Mouse (Mus musculus) neural tube, embryonic 15.5 days (tissue): Measurements from ENCODE around the gene Apbb1. TPM values are rescaled to one million over a fixed set of nuclear protein-coding genes. Genes with fewer than 3 reads are reported as not detected.
A peak's percentile ranks its signal among the peaks of the same experiment; 100 is the strongest.

Source experiments
- ATAC-seq: fragments of 200-750 bp; cut with Nextera tagmentation; 2 replicates; pipeline ENCODE4 v1.8.0; 2017; ENCODE audit warnings: mild to moderate bottlenecking, moderate TSS enrichment, moderate library complexity; ENCODE audit not compliant: low FRiP score
- H3K27ac ChIP-seq: fragments of 300-500 bp; sonication (generic); replicated peaks from 2 replicates; pipeline ENCODE4 v1.5.1; 2015; ENCODE audit warnings: mild to moderate bottlenecking, inconsistent platforms
- H3K27me3 ChIP-seq: fragments of 300-500 bp; sonication (generic); replicated peaks from 2 replicates; pipeline ENCODE4 v1.6.1; 2015; ENCODE audit warnings: inconsistent platforms
- H3K36me3 ChIP-seq: fragments of 300-500 bp; sonication (generic); 2 replicates; pipeline ENCODE4 v1.6.1; 2015; ENCODE audit warnings: inconsistent platforms
- H3K4me1 ChIP-seq: fragments of 300-500 bp; sonication (generic); 2 replicates; pipeline ENCODE4 v1.6.1; 2015; ENCODE audit warnings: inconsistent platforms
- H3K4me2 ChIP-seq: fragments of 300-500 bp; sonication (generic); 2 replicates; pipeline ENCODE4 v1.6.1; 2015; ENCODE audit warnings: inconsistent platforms, mild to moderate bottlenecking, moderate library complexity
- H3K4me3 ChIP-seq: fragments of 300-500 bp; sonication (generic); replicated peaks from 2 replicates; pipeline ENCODE4 v1.5.1; 2015; ENCODE audit warnings: mild to moderate bottlenecking, inconsistent platforms
- H3K9ac ChIP-seq: fragments of 300-500 bp; sonication (generic); replicated peaks from 2 replicates; pipeline ENCODE4 v1.6.1; 2015; ENCODE audit warnings: mild to moderate bottlenecking, inconsistent platforms
- H3K9me3 ChIP-seq: fragments of 300-500 bp; sonication (generic); replicated peaks from 2 replicates; pipeline ENCODE4 v1.6.1; 2016; ENCODE audit warnings: inconsistent platforms
- WGBS: fragments of 180-500 bp; shearing (Covaris S2); methylation state at CpG from one replicate; pipeline ENCODE4 v1.1.7; 2015; ENCODE audit warnings: mixed read lengths; 5-methylcytosine and 5-hydroxymethylcytosine counted together
- polyA plus RNA-seq: library from polyadenylated mRNA; unstranded; fragments of >200 nt; fragmentation: Nextera tagmentation; extraction: Ambion mirVana; gene quantifications from 2 replicates; pipeline ENCODE4 v1.2.1, GENCODE M21; 2015

The Apbb1 gene
- polyA plus RNA-seq, 1 experiment from 2014 or later, result 299 TPM

DNA sequence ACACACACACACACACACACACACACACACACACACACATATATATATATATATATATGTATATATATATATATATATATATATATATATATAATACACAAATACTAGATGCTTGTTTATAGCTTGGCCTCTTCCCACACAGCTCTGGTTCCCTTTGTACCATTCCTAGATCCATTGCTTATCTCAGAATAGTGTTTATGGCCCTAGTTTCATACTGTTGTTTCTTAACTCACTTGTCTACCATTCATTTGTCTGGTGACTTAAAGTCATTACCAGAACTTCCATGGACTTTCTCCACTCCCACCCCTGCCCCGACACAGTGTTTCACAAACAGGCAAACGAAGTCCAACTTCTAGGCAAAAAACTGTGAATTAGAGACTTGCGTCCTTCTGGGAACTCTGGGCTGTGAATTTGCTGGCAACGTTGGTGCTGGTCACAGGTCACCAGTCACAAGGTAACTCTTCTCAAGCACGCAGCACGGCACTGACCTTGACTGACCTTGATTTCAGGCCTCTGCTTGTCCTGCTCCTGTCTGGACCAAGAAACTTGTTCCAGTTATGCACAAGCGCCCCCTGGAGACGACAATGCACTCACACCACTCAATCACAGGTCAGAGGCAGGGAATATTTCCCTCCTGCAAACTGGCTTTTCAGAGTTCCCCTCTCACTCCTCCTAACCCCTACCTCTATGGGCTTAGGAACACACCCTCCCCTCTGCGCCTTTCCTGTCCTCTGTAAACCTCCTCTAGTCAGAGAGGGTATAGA, 21.6 kb upstream of the Apbb1 start:
- ATAC-seq, result no peak
- no peak overlapping the region for H3K9ac ChIP-seq
- H3K4me3 ChIP-seq, result no peak overlapping the region
- 39% methylated on average over 9 of the region's 9 CpGs for WGBS
- no peaks in the 10 kb centered on the region for H3K9me3 ChIP-seq
- H3K27ac ChIP-seq, result no peak overlapping the region
- no peaks in the 10 kb centered on the region for H3K27me3 ChIP-seq
- no peaks in the 10 kb centered on the region for H3K4me1 ChIP-seq
- H3K36me3 ChIP-seq, result no peaks in the 10 kb centered on the region
- H3K4me2 ChIP-seq, result no peak overlapping the region

DNA sequence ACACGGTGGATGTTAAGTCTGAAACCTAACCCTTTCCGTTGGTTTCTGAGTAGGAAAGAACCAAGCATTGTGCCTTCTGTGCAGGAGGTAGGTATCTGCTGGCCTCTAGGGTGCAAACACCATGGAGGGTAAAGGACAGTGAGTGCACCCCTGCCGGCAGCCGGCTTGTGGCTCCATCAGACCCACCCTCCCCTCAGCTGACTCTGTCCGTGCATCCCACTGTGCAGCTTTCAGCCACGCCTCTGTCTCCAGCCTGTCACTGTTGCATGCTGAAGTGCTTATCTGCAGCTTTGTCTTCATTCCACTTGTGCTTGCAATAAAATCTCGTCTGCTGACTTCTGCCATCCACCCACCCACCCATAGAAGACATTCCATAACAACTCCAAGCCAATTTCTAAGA, 8.6 kb upstream of the Apbb1 start:
- WGBS, result 39% methylated on average over 7 of the region's 7 CpGs
- no peak for ATAC-seq
- Histone ChIP-seq H3K27ac (no peak overlapping the region), H3K9me3 (no peaks in the 10 kb centered on the region), H3K4me2 (no peak overlapping the region), H3K4me1 (no peaks in the 10 kb centered on the region), H3K4me3 (no peak overlapping the region), H3K27me3 (no peaks in the 10 kb centered on the region), H3K9ac (no peak overlapping the region), H3K36me3 (no peaks in the 10 kb centered on the region)

DNA sequence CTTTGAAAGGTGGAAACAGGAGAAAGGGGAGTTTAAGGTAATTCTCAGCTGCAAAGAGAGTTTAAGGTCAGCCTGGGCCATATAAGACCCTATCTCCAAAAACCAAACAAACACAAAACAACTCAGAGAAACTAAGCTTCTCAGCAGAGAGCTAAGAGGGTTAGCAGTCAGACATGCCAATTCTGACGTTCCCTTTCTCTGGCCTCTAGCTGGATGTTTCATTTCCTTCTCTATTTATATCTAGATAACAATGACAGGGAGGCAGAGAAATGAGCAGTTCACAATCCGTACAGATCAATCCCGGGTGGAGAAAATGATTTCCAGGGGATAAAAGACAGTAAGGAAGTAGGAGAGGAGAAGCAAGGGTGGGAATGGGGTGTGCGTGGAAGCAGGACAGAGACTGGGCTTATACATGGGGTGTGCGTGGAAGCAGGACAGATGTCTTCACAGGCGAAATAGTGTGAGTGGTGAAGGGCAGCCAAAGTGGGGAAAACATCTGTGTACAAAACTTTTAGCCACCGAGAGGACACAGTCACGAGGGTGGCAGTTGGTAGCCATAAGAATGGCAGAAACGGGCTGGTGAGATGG, 7.0 kb upstream of the Apbb1 start:
- Histone ChIP-seq H3K9me3 (no peaks in the 10 kb centered on the region), H3K4me2 (no peak overlapping the region), H3K4me1 (no peaks in the 10 kb centered on the region), H3K27ac (no peak overlapping the region), H3K36me3 (no peaks in the 10 kb centered on the region), H3K27me3 (no peaks in the 10 kb centered on the region), H3K4me3 (no peak overlapping the region), H3K9ac (no peak overlapping the region)
- WGBS, result 82% methylated on average over 9 of the region's 9 CpGs
- no peak for ATAC-seq

DNA sequence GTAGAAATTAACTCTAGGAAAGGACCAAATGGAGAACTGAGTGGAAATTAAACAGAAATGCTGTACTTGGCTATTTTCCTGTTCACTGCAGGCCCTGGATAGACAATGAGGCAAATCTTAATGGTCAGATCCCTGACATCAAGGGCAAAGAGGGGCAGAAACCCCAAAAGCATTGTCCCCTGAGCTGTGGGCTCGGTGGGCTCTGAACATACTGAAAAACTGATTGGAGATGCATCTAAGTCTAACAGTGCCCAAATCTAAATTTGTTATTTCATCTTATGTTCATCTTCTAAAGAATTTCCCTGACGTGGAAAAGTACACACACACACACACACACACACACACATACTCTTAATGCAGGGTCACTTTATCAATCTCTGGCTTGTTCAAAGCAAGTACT, 506 bp upstream of the Apbb1 start:
- WGBS, result 73% methylated on average over 2 of the region's 2 CpGs
- Histone ChIP-seq H3K27me3 (no peaks in the 10 kb centered on the region), H3K9ac (peak overlapping the region; percentile 80), H3K4me2 (peak overlapping the region; percentile 73), H3K36me3 (no peaks in the 10 kb centered on the region), H3K9me3 (no peaks in the 10 kb centered on the region), H3K27ac (peak overlapping the region; percentile 98), H3K4me3 (peak overlapping the region; percentile 83), H3K4me1 (peaks cover 36% of the 10 kb centered on the region)
- ATAC-seq, result no peak

DNA sequence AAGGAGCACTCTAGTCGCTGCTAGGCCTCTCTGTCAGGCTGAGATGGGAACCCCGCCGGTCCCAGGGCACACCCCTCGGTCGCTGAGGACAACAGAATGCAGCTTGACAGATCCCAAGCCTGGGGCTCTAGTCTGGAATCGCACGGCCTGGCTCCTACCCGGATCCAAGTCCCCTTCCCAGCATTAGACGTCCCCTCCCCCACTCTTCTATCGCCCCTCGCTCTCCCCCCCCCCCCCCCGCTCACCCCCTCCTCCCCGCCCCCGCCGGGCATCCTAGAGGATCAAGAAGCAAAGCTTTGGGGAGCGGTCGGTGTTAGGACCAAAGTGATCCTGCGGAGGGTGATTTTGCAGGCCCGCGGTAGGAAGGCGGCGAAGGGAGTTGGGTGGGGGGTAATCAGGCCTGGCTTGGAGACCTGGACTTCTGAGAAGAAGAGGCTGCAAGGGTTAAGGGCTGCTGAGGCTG, 795 bp downstream of the Apbb1 start:
- H3K4me1 ChIP-seq, result peaks cover 48% of the 10 kb centered on the region
- peak overlapping the region; percentile 83 for H3K4me3 ChIP-seq
- peak overlapping the region; percentile 80 for H3K9ac ChIP-seq
- H3K36me3 ChIP-seq, result no peaks in the 10 kb centered on the region
- no peaks in the 10 kb centered on the region for H3K27me3 ChIP-seq
- no peaks in the 10 kb centered on the region for H3K9me3 ChIP-seq
- peak overlapping the region; percentile 98 for H3K27ac ChIP-seq
- WGBS, result 3% methylated on average over 19 of the region's 22 CpGs
- peak; percentile 73 for ATAC-seq
- peak overlapping the region; percentile 73 for H3K4me2 ChIP-seq

DNA sequence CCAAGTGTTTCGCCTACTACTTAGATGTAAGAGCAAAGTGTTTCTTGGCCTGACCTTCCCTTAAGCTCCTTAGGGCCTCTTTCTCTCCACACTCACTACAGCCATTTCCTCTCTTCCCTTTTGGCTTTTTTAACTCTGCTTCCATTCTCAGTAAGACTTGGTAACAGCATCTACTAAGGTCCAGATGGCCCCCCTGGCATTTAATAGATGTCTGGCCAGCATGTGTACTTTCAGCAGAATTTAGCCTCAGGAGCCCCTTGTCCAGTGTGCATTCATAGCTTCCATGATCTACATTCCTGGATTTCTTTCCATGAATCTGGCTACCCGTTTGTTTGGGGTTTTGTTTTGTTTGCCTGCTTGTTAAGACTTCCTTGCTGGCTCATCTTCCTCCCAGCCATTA, 3.0 kb downstream of the Apbb1 start:
- no peak overlapping the region for H3K4me3 ChIP-seq
- WGBS, result 80% methylated on average over 2 of the region's 2 CpGs
- no peaks in the 10 kb centered on the region for H3K27me3 ChIP-seq
- no peak for ATAC-seq
- H3K36me3 ChIP-seq, result peaks cover 10% of the 10 kb centered on the region
- H3K27ac ChIP-seq, result no peak overlapping the region
- peaks cover 64% of the 10 kb centered on the region for H3K4me1 ChIP-seq
- 0 out of 2 replicates have a peak overlapping the region, but pooled peaks have one; percentile 73 for H3K4me2 ChIP-seq
- no peaks in the 10 kb centered on the region for H3K9me3 ChIP-seq
- no peak overlapping the region for H3K9ac ChIP-seq

DNA sequence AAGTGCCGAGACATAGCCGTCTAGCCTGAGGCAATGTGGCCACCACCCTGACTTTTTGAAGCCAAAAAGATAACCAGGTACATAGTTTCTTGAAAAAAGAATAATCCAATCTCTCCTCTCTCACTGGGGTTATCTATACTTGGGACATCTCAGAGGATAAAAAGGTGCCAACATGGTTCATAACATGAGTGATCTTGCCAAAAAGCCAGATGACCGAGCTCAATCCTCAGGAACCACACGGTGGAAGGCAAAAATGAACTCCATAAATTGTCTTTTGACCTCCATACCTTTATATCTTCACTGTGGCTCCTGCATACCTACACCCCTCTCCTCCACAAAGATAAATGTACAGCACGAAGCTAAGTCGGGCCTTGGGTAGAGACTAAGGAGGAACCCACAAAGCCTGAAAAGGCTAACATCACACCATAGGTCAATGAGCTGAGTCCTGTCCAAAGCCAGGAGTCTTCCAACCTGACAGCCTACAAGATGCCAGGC, 4.0 kb downstream of the Apbb1 start:
- H3K27me3 ChIP-seq, result no peaks in the 10 kb centered on the region
- H3K27ac ChIP-seq, result no peak overlapping the region
- H3K36me3 ChIP-seq, result peaks cover 20% of the 10 kb centered on the region
- H3K4me3 ChIP-seq, result no peak overlapping the region
- no peak overlapping the region for H3K9ac ChIP-seq
- ATAC-seq, result no peak
- peaks cover 75% of the 10 kb centered on the region for H3K4me1 ChIP-seq
- H3K4me2 ChIP-seq, result no peak overlapping the region
- 92% methylated on average over 6 of the region's 6 CpGs for WGBS
- no peaks in the 10 kb centered on the region for H3K9me3 ChIP-seq

DNA sequence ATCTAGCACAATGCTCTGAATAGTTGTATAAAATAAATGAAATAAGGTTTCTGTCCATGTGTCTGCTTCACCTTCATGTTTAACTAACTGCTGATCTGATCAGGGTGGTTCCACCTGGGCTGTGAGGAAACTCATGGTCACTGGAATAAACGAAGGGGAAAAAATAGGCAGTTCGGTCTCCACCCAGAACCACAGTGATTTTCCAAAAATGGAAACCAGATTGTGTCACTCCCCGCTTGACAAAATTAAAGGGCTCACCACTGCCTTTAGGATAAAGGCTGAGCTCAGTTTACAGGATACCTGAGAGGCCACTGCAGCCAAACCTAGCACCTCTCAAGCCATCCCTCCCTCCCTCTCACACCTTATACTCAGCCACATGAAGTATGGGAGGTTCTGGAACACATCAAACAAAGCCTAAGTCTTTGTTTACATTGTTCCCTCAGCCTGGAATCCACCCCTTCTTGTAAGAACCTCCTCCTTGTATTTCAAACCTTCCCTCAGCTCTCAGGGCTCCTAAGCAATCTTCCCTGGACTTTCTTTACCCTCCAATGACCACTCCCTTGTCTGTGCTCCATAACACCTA, 5.2 kb downstream of the Apbb1 start:
- Histone ChIP-seq H3K9ac (no peak overlapping the region), H3K9me3 (no peaks in the 10 kb centered on the region), H3K27ac (no peak overlapping the region), H3K36me3 (peaks cover 20% of the 10 kb centered on the region), H3K4me2 (no peak overlapping the region), H3K27me3 (no peaks in the 10 kb centered on the region), H3K4me3 (no peak overlapping the region), H3K4me1 (peaks cover 75% of the 10 kb centered on the region)
- ATAC-seq, result no peak
- 83% methylated on average over 3 of the region's 3 CpGs for WGBS

DNA sequence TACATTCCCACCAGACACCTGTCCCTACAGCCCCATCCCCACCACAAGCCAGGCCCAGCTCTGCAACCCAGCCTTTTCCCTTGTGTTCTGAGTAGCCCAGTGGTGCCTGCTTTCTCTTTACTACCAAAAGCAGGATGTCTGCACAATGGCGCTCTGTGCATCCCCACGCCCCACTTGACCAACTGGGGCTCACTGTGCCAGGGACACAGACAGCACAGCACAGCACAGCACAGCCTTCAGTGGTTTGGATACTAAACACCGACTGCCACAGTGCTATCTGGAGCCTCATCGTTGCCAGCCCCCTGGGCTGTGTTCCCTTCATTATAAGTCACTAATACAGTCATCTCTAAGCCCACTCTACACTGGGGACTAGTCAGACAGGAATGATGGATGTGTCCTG, 6.9 kb downstream of the Apbb1 start:
- no peak for ATAC-seq
- H3K4me2 ChIP-seq, result no peak overlapping the region
- H3K4me1 ChIP-seq, result peaks cover 83% of the 10 kb centered on the region
- H3K27ac ChIP-seq, result no peak overlapping the region
- H3K36me3 ChIP-seq, result peaks cover 20% of the 10 kb centered on the region
- H3K9ac ChIP-seq, result no peak overlapping the region
- WGBS, result 77% methylated on average over 4 of the region's 4 CpGs
- H3K4me3 ChIP-seq, result no peak overlapping the region
- no peaks in the 10 kb centered on the region for H3K27me3 ChIP-seq
- no peaks in the 10 kb centered on the region for H3K9me3 ChIP-seq

DNA sequence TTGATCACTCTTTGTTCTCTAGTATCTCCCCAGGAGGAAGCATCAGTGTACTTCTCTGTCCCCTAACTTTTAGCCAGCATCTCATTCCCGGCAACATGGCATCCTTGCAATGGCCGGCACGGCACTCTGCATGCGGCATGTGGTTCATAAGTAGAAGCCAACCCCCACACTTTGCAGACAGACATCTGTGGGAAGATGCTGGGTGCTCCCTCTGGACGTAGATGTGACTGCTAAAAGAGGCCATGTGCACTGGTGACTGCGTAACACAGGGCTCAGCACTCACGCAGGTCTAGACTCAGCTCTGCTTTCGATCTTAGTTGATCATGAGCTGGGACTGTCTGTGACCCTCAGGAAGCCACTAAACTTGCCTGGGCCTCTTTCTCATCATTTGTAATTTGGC, 8.5 kb downstream of the Apbb1 start:
- Histone ChIP-seq H3K4me3 (no peak overlapping the region), H3K4me1 (peaks cover 84% of the 10 kb centered on the region), H3K27me3 (no peaks in the 10 kb centered on the region), H3K36me3 (peaks cover 21% of the 10 kb centered on the region), H3K4me2 (no peak overlapping the region), H3K9ac (no peak overlapping the region), H3K9me3 (no peaks in the 10 kb centered on the region), H3K27ac (no peak overlapping the region)
- ATAC-seq, result no peak
- 88% methylated on average over 8 of the region's 8 CpGs for WGBS

DNA sequence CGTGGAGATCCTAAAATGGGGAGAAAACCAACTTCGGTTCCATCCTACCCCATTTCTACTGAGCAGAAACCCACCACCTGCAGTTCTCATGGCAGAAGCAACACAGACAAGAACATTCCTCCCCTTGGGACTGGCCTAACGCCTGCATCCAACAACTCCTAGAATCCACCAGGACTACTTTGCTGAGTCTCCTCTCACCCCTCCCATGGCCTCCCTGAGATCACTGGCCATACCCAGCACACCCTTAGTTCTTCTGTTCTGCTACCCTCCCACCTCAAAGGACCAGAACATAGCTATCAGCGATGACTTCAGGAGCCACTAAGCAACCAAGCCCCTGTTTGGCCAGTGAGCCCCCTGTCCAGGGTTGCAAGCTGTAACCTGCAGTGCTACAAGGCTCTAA, 10.7 kb downstream of the Apbb1 start:
- Histone ChIP-seq H3K27me3 (no peaks in the 10 kb centered on the region), H3K27ac (peak overlapping the region; percentile 78), H3K4me3 (no peak overlapping the region), H3K9me3 (no peaks in the 10 kb centered on the region), H3K4me2 (peak overlapping the region; percentile 51), H3K36me3 (peaks cover 43% of the 10 kb centered on the region), H3K4me1 (peaks cover 69% of the 10 kb centered on the region), H3K9ac (no peak overlapping the region)
- no peak for ATAC-seq
- WGBS, result 79% methylated on average over 4 of the region's 4 CpGs
